ENCODE assay signal across 21 mouse cellular contexts in the genomic region with DNA sequence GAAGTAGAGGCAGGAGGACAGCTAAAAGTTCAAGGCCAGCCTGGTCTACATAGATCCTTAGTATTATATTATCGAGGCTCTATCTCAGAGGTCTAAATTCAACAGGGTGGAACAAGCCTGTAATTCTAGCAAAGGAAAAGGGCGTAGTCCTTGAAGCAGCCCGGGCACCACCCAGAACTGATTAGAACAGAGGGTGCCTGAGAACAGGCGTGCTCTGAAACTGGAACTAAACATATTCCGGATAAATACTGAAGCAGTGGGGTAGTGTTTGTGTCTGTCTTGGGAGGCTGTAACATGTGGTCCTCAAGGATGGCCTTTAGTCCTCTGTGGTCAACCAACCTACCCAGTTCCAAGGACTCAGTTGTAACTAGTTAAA. TPM values are rescaled to one million over a fixed set of nuclear protein-coding genes. Genes with fewer than 3 reads are reported as not detected.
A peak's percentile ranks its signal among the peaks of the same experiment; 100 is the strongest.
DNase-seq lines count a peak whose midpoint lies in the region; ATAC-seq and TF ChIP-seq lines count a peak whose summit lies in the region.
"Had no signal": no experiment of that assay in that cellular context is flagged by ENCODE, and none has a peak within 500 bp of the region (broad histone marks: within the 10 kb centered on the region; RNA-seq: fewer than 3 reads in every experiment).

No protein-coding gene starts in this region.

- peaks cover 6% of the 10 kb centered on the region for H3K4me1 ChIP-seq in limb, embryonic 14.5 days (ENCODE audit: control insufficient read depth, insufficient read depth, low read length)
- H3K4me1 ChIP-seq in limb, embryonic 10.5 days: peaks cover 23% of the 10 kb centered on the region
- peaks cover 45% of the 10 kb centered on the region for H3K4me1 ChIP-seq in liver, embryonic 12.5 days
- peaks cover 12% of the 10 kb centered on the region; the same call in 1 of the 2 replicates for H3K4me1 ChIP-seq in small intestine, adult 2 months (ENCODE audit: control insufficient read depth, insufficient read depth, insufficient read length, low read length)
- H3K4me1 ChIP-seq in hindbrain, embryonic 11.5 days (replicated peaks; ENCODE audit: control insufficient read depth, insufficient read depth, low read length): peaks cover 3% of the 10 kb centered on the region; the same call in 1 of the 2 replicates

- H3K36me3 ChIP-seq in limb, embryonic 14.5 days (ENCODE audit: control insufficient read depth, insufficient read depth, low read length): peaks cover 16% of the 10 kb centered on the region
- peaks cover 34% of the 10 kb centered on the region for H3K36me3 ChIP-seq in limb, embryonic 10.5 days
- peaks cover 33% of the 10 kb centered on the region for H3K36me3 ChIP-seq in liver, embryonic 12.5 days
- H3K36me3 ChIP-seq in small intestine, adult 2 months (ENCODE audit: control insufficient read depth, insufficient read depth, low read length): peaks cover 4% of the 10 kb centered on the region; the same call in 1 of the 2 replicates
- 0 out of 2 replicates have a peak, but pooled peaks cover 3% of the 10 kb centered on the region for H3K36me3 ChIP-seq in hindbrain, embryonic 11.5 days (ENCODE audit: control insufficient read depth, insufficient read depth, low read length)

- H3K9ac ChIP-seq in limb, embryonic 14.5 days (ENCODE audit: low read depth, low read length, severe bottlenecking): no peak overlapping the region
- peak overlapping the region; percentile 97 for H3K9ac ChIP-seq in liver, embryonic 12.5 days
- H3K9ac ChIP-seq in hindbrain, embryonic 11.5 days (ENCODE audit: low read depth, low read length): no peak overlapping the region
- H3K9ac ChIP-seq: limb, embryonic 12.5 days had no signal

- H3K9me3 ChIP-seq in limb, embryonic 14.5 days (ENCODE audit: control insufficient read depth, low read length): no peaks in the 10 kb centered on the region
- H3K9me3 ChIP-seq in limb, embryonic 10.5 days (replicated peaks): no peaks in the 10 kb centered on the region
- H3K9me3 ChIP-seq in liver, embryonic 12.5 days (replicated peaks): no peaks in the 10 kb centered on the region
- H3K9me3 ChIP-seq in hindbrain, embryonic 11.5 days (ENCODE audit: control insufficient read depth, low read length): no peaks in the 10 kb centered on the region
- H3K9me3 ChIP-seq: embryonic facial prominence, embryonic 10.5 days; heart, embryonic 10.5 days; limb, embryonic 12.5 days had no signal

- H3K4me3 ChIP-seq in limb, embryonic 14.5 days (replicated peaks; ENCODE audit: low read length): no peak overlapping the region
- no peak overlapping the region for H3K4me3 ChIP-seq in limb, embryonic 10.5 days
- H3K4me3 ChIP-seq in liver, embryonic 12.5 days: peak overlapping the region; percentile 98
- no peak overlapping the region for H3K4me3 ChIP-seq in small intestine, adult 2 months (ENCODE audit: low read depth, low read length)
- no peak overlapping the region for H3K4me3 ChIP-seq in hindbrain, embryonic 11.5 days (ENCODE audit: low read depth, low read length)
- H3K4me3 ChIP-seq: heart, embryonic 10.5 days; limb, embryonic 12.5 days had no signal

- H3K4me2 ChIP-seq in limb, embryonic 14.5 days (replicated peaks; ENCODE audit: low read depth, low read length, severe bottlenecking): no peak overlapping the region
- H3K4me2 ChIP-seq in liver, embryonic 12.5 days: peak overlapping the region; percentile 85
- H3K4me2 ChIP-seq in hindbrain, embryonic 11.5 days (replicated peaks; ENCODE audit: low read depth, low read length): no peak overlapping the region
- H3K4me2 ChIP-seq: limb, embryonic 12.5 days had no signal

- no peak for TF ChIP-seq POLR2A in limb, embryonic 14.5 days (IDR thresholded peaks at IDR 0.05; ENCODE audit: borderline replicate concordance, extremely low read depth, insufficient read depth, insufficient read length)
- TF ChIP-seq POLR2A in small intestine, adult 2 months (IDR thresholded peaks at IDR 0.05; ENCODE audit: low read depth, low read length): no peak

- H3K27ac ChIP-seq in limb, embryonic 14.5 days (replicated peaks; ENCODE audit: low read depth, low read length): 0 out of 2 replicates have a peak overlapping the region, but pooled peaks have one; percentile 3
- H3K27ac ChIP-seq in limb, embryonic 10.5 days: no peak overlapping the region
- peak overlapping the region; percentile 96 for H3K27ac ChIP-seq in liver, embryonic 12.5 days
- H3K27ac ChIP-seq in small intestine, adult 2 months (ENCODE audit: insufficient read depth, low read depth, low read length): peak overlapping the region; percentile 14
- H3K27ac ChIP-seq in hindbrain, embryonic 11.5 days (ENCODE audit: low read depth, low read length): no peak overlapping the region
- H3K27ac ChIP-seq: embryonic facial prominence, embryonic 10.5 days; heart, embryonic 10.5 days; macrophage had no signal

- no peaks in the 10 kb centered on the region for H3K27me3 ChIP-seq in limb, embryonic 14.5 days (ENCODE audit: control insufficient read depth, insufficient read depth, low read length)
- H3K27me3 ChIP-seq in limb, embryonic 10.5 days (ENCODE audit: low read depth, poor library complexity, severe bottlenecking): peaks cover 12% of the 10 kb centered on the region; the same call in 1 of the 2 replicates
- H3K27me3 ChIP-seq in liver, embryonic 12.5 days (replicated peaks): peaks cover 42% of the 10 kb centered on the region
- H3K27me3 ChIP-seq in small intestine, adult 2 months (ENCODE audit: control insufficient read depth, insufficient read depth, low read length): no peaks in the 10 kb centered on the region
- no peaks in the 10 kb centered on the region for H3K27me3 ChIP-seq in hindbrain, embryonic 11.5 days (ENCODE audit: control insufficient read depth, insufficient read depth, low read length)

- no peak for DNase-seq in limb, embryonic 14.5 days (ENCODE audit: low spot score)
- DNase-seq in limb, embryonic 10.5 days (ENCODE audit: low spot score): no peak
- DNase-seq in c-Kit-positive CD71-positive TER-119-positive erythroid progenitor cells, embryonic 14.5 days (ENCODE audit: low spot score): peak; percentile 69
- DNase-seq in embryo, embryonic 10 days (ENCODE audit: low spot score): no peak
- DNase-seq in neural tube, embryonic 10.5 days (ENCODE audit: extremely low spot score, low spot score): no peak
- DNase-seq in hindbrain, embryonic 11.5 days (ENCODE audit: low spot score): no peak
- DNase-seq: cerebellum, adult 11-12 months; cerebellum, postnatal 25 days; kidney, adult 2 months; kidney, postnatal 25 days; layer of hippocampus, adult 9-11 months; right cerebral cortex, postnatal 14 days; thymus, postnatal 36 days had no signal

- no peak for ATAC-seq in limb, embryonic 14.5 days (ENCODE audit: low FRiP score, low read depth)
- ATAC-seq in liver, embryonic 12.5 days: peak; percentile 70
- no peak for ATAC-seq in hindbrain, embryonic 11.5 days (ENCODE audit: low FRiP score)
- ATAC-seq: hindbrain, embryonic 16.5 days; midbrain, embryonic 16.5 days had no signal

- TF ChIP-seq CTCF in small intestine, adult 2 months (IDR thresholded peaks at IDR 0.05; ENCODE audit: extremely low read depth, insufficient read length, insufficient replicate concordance, low read depth, low read length): no peak

- 89% methylated on average over 5 of the region's 5 CpGs for whole genome bisulfite sequencing in limb, embryonic 14.5 days
- WGBS in limb, embryonic 10.5 days: 91% methylated on average over 5 of the region's 5 CpGs
- WGBS in liver, embryonic 12.5 days (ENCODE audit: insufficient replicate concordance): 26% methylated on average over 5 of the region's 5 CpGs
- WGBS in small intestine, adult 2 months: 25% methylated on average over 5 of the region's 5 CpGs
- WGBS in hindbrain, embryonic 11.5 days: 89% methylated on average over 5 of the region's 5 CpGs

RNA-seq across cellular contexts. Expression of gene Ube2c, which starts 4.3 kb away (rescaled TPM):
- polyA plus RNA-seq in limb, embryonic 14.5 days (2012; rRNA removed): 293 and 329 TPM in 2 replicates
- 279 and 305 TPM in 2 replicates for polyA plus RNA-seq in limb, embryonic 14.5 days (2014; fragmentation: Nextera tagmentation; extraction: Ambion mirVana)
- polyA plus RNA-seq in limb, embryonic 10.5 days (2016; fragmentation: Nextera tagmentation; extraction: Ambion mirVana): 607 and 617 TPM in 2 replicates
- 669 and 687 TPM in 2 replicates for polyA plus RNA-seq in liver, embryonic 12.5 days (2016; fragmentation: Nextera tagmentation; extraction: Ambion mirVana)
- 39.1 and 91.2 TPM in 2 replicates for polyA plus RNA-seq in small intestine, adult 2 months (2012; rRNA removed)
- 498 and 520 TPM in 2 replicates for polyA plus RNA-seq in hindbrain, embryonic 11.5 days (2014; fragmentation: Nextera tagmentation; extraction: Ambion mirVana)

RNA-seq across cellular contexts. Expression of gene Tnnc2, which starts 5.8 kb away (rescaled TPM):
- polyA plus RNA-seq in limb, embryonic 14.5 days (2012; rRNA removed): 178 and 322 TPM in 2 replicates
- polyA plus RNA-seq in limb, embryonic 14.5 days (2014; fragmentation: Nextera tagmentation; extraction: Ambion mirVana): 273 and 401 TPM in 2 replicates
- polyA plus RNA-seq in limb, embryonic 10.5 days (2016; fragmentation: Nextera tagmentation; extraction: Ambion mirVana): 0.79 and 1.3 TPM in 2 replicates
- polyA plus RNA-seq in liver, embryonic 12.5 days (2016; fragmentation: Nextera tagmentation; extraction: Ambion mirVana): 0.66 and 1.8 TPM in 2 replicates
- polyA plus RNA-seq in small intestine, adult 2 months (2012; rRNA removed): not detected in 2 replicates
- 4.8 and 7.1 TPM in 2 replicates for polyA plus RNA-seq in hindbrain, embryonic 11.5 days (2014; fragmentation: Nextera tagmentation; extraction: Ambion mirVana)
- polyA plus RNA-seq: embryonic facial prominence, embryonic 10.5 days; macrophage had no signal

RNA-seq across cellular contexts. Expression of gene Snx21, which starts 11.6 kb away (rescaled TPM):
- 26.0 and 35.0 TPM in 2 replicates for polyA plus RNA-seq in limb, embryonic 14.5 days (2012; rRNA removed)
- polyA plus RNA-seq in limb, embryonic 14.5 days (2014; fragmentation: Nextera tagmentation; extraction: Ambion mirVana): 29.2 and 34.0 TPM in 2 replicates
- polyA plus RNA-seq in limb, embryonic 10.5 days (2016; fragmentation: Nextera tagmentation; extraction: Ambion mirVana): 9.0 and 12.2 TPM in 2 replicates
- 5.5 TPM in 2 replicates for polyA plus RNA-seq in liver, embryonic 12.5 days (2016; fragmentation: Nextera tagmentation; extraction: Ambion mirVana)
- 9.7 and 19.2 TPM in 2 replicates for polyA plus RNA-seq in small intestine, adult 2 months (2012; rRNA removed)
- polyA plus RNA-seq in hindbrain, embryonic 11.5 days (2014; fragmentation: Nextera tagmentation; extraction: Ambion mirVana): 8.6 and 11.6 TPM in 2 replicates

RNA-seq across cellular contexts. Expression of gene Dnttip1, which starts 28.2 kb away (rescaled TPM):
- 46.0 and 58.6 TPM in 2 replicates for polyA plus RNA-seq in limb, embryonic 14.5 days (2012; rRNA removed)
- 70.1 and 70.6 TPM in 2 replicates for polyA plus RNA-seq in limb, embryonic 14.5 days (2014; fragmentation: Nextera tagmentation; extraction: Ambion mirVana)
- polyA plus RNA-seq in limb, embryonic 10.5 days (2016; fragmentation: Nextera tagmentation; extraction: Ambion mirVana): 93.1 and 93.2 TPM in 2 replicates
- 56.9 and 61.0 TPM in 2 replicates for polyA plus RNA-seq in liver, embryonic 12.5 days (2016; fragmentation: Nextera tagmentation; extraction: Ambion mirVana)
- 20.9 and 37.8 TPM in 2 replicates for polyA plus RNA-seq in small intestine, adult 2 months (2012; rRNA removed)
- polyA plus RNA-seq in hindbrain, embryonic 11.5 days (2014; fragmentation: Nextera tagmentation; extraction: Ambion mirVana): 79.4 and 81.5 TPM in 2 replicates

RNA-seq across cellular contexts. Expression of gene Wfdc3, which starts 28.2 kb away (rescaled TPM):
- 0.67 and 0.79 TPM in 2 replicates for polyA plus RNA-seq in limb, embryonic 14.5 days (2012; rRNA removed)
- polyA plus RNA-seq in limb, embryonic 14.5 days (2014; fragmentation: Nextera tagmentation; extraction: Ambion mirVana): 0.37 and 0.50 TPM in 2 replicates
- 0.95 and 0.98 TPM in 2 replicates for polyA plus RNA-seq in limb, embryonic 10.5 days (2016; fragmentation: Nextera tagmentation; extraction: Ambion mirVana)
- polyA plus RNA-seq in liver, embryonic 12.5 days (2016; fragmentation: Nextera tagmentation; extraction: Ambion mirVana): 0.48 and 0.93 TPM in 2 replicates
- 0.06 and 0.75 TPM in 2 replicates for polyA plus RNA-seq in small intestine, adult 2 months (2012; rRNA removed)
- 0.53 and 1.0 TPM in 2 replicates for polyA plus RNA-seq in hindbrain, embryonic 11.5 days (2014; fragmentation: Nextera tagmentation; extraction: Ambion mirVana)
- polyA plus RNA-seq: macrophage had no signal

Comparison
In these comparisons a context has a peak if more than half of its experiments do, and no peak if none do; other contexts are left out.
1. H3K27ac ChIP-seq: peak in limb, embryonic 14.5 days (single experiment), liver, embryonic 12.5 days (single experiment) and small intestine, adult 2 months (single experiment); none in limb, embryonic 10.5 days (single experiment) and hindbrain, embryonic 11.5 days (single experiment).
2. RNA of gene Tnnc2, which starts 5.8 kb away (polyA plus RNA-seq): 178 to 401 TPM in limb, embryonic 14.5 days; 4.8 to 7.1 TPM in hindbrain, embryonic 11.5 days, 0.79 to 1.3 TPM in limb, embryonic 10.5 days, 0.66 to 1.8 TPM in liver, embryonic 12.5 days and not detected in small intestine, adult 2 months; every median in the first group is over 10 times any median in the second.